In the genomic region with DNA sequence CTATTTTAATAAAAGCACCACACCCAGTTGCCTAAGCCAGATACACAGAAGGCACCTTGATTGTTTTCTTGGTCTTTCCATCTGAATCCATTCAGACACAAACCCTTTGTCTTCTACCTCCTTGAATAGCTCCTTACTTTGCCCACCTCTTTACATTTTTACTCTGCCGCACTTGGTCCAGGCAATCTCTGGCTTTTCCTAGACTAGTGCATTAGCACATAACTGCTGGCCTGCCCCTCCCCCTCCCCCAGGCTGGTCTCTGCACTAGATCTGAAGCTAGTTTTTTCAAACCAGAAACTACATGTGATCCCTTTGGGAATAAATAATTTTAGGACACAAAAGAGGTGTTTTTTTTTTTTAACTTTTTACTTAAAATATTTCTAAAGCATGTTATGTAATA, we compare ENCODE assay signal across 17 mouse cellular contexts. TPM values are rescaled to one million over a fixed set of nuclear protein-coding genes. Genes with fewer than 3 reads are reported as not detected.
DNase-seq lines count a peak whose midpoint lies in the region; ATAC-seq lines count a peak whose summit lies in the region.
"Had no signal": no experiment of that assay in that cellular context is flagged by ENCODE, and none has a peak within 500 bp of the region (broad histone marks: within the 10 kb centered on the region; RNA-seq: fewer than 3 reads in every experiment).

No protein-coding gene starts in this region.

- no peak overlapping the region for H3K9ac ChIP-seq in kidney, embryonic 14.5 days (ENCODE audit: low read depth, low read length)
- H3K9ac ChIP-seq in midbrain, embryonic 14.5 days (replicated peaks; ENCODE audit: low read length) = no peak overlapping the region
- no peak overlapping the region for H3K9ac ChIP-seq in midbrain, embryonic 11.5 days (ENCODE audit: low read length)
- no peak overlapping the region for H3K9ac ChIP-seq in liver, embryonic 11.5 days (ENCODE audit: low read depth, low read length)
- H3K9ac ChIP-seq: hindbrain, embryonic 15.5 days; lung, embryonic 14.5 days; midbrain, embryonic 12.5 days; neural tube, embryonic 13.5 days had no signal

- no peak overlapping the region for H3K4me2 ChIP-seq in kidney, embryonic 14.5 days (replicated peaks; ENCODE audit: low read depth, low read length)
- no peak overlapping the region for H3K4me2 ChIP-seq in midbrain, embryonic 14.5 days (ENCODE audit: low read length)
- no peak overlapping the region for H3K4me2 ChIP-seq in midbrain, embryonic 11.5 days
- no peak overlapping the region for H3K4me2 ChIP-seq in liver, embryonic 11.5 days
- H3K4me2 ChIP-seq: hindbrain, embryonic 15.5 days; lung, embryonic 14.5 days; midbrain, embryonic 12.5 days; neural tube, embryonic 13.5 days had no signal

- no peak for ATAC-seq in cerebellum, adult (ENCODE audit: insufficient number of reproducible peaks, low FRiP score, low TSS enrichment)
- ATAC-seq in kidney, embryonic 14.5 days (ENCODE audit: low FRiP score, low TSS enrichment) = no peak
- ATAC-seq in midbrain, embryonic 14.5 days (ENCODE audit: low FRiP score, low TSS enrichment) = no peak
- no peak for ATAC-seq in midbrain, embryonic 11.5 days (ENCODE audit: low FRiP score)
- ATAC-seq in liver, embryonic 11.5 days (replicated peaks; ENCODE audit: low FRiP score) = no peak

- H3K36me3 ChIP-seq in kidney, embryonic 14.5 days (ENCODE audit: control insufficient read depth, insufficient read depth, low read length) = peaks cover 11% of the 10 kb centered on the region; the same call in 1 of the 2 replicates
- H3K36me3 ChIP-seq in midbrain, embryonic 14.5 days (ENCODE audit: control insufficient read depth, insufficient read depth, low read length) = peaks cover 7% of the 10 kb centered on the region; the same call in 1 of the 2 replicates
- no peaks in the 10 kb centered on the region for H3K36me3 ChIP-seq in midbrain, embryonic 11.5 days (ENCODE audit: control insufficient read depth, insufficient read depth, low read length)
- peaks cover 7% of the 10 kb centered on the region; the same call in 1 of the 2 replicates for H3K36me3 ChIP-seq in liver, embryonic 11.5 days (ENCODE audit: control insufficient read depth, insufficient read depth, low read length)
- H3K36me3 ChIP-seq: hindbrain, embryonic 15.5 days had no signal

- 73% methylated on average over 1 of the region's 1 CpGs for WGBS in kidney, embryonic 14.5 days
- WGBS in midbrain, embryonic 14.5 days = 72% methylated on average over 1 of the region's 1 CpGs
- 81% methylated on average over 1 of the region's 1 CpGs for WGBS in midbrain, embryonic 11.5 days
- 89% methylated on average over 1 of the region's 1 CpGs for WGBS in liver, embryonic 11.5 days

- H3K27me3 ChIP-seq in kidney, embryonic 14.5 days (ENCODE audit: control insufficient read depth, insufficient read depth, low read length) = no peaks in the 10 kb centered on the region
- H3K27me3 ChIP-seq in midbrain, embryonic 14.5 days (ENCODE audit: control insufficient read depth, insufficient read depth, low read length) = no peaks in the 10 kb centered on the region
- no peaks in the 10 kb centered on the region for H3K27me3 ChIP-seq in midbrain, embryonic 11.5 days (ENCODE audit: control insufficient read depth, insufficient read depth, low read length)
- no peaks in the 10 kb centered on the region for H3K27me3 ChIP-seq in liver, embryonic 11.5 days (replicated peaks; ENCODE audit: control insufficient read depth, insufficient read depth, low read length)
- H3K27me3 ChIP-seq: hindbrain, embryonic 15.5 days; midbrain, embryonic 12.5 days; neural tube, embryonic 13.5 days had no signal

- no peak overlapping the region for H3K27ac ChIP-seq in kidney, embryonic 14.5 days (ENCODE audit: low read depth, low read length)
- H3K27ac ChIP-seq in midbrain, embryonic 14.5 days (replicated peaks; ENCODE audit: low read depth, low read length) = no peak overlapping the region
- no peak overlapping the region for H3K27ac ChIP-seq in midbrain, embryonic 11.5 days (ENCODE audit: low read depth, low read length)
- H3K27ac ChIP-seq in liver, embryonic 11.5 days (ENCODE audit: low read depth, low read length) = no peak overlapping the region
- H3K27ac ChIP-seq: hindbrain, embryonic 15.5 days; midbrain, embryonic 12.5 days; neural tube, embryonic 13.5 days had no signal

- no peaks in the 10 kb centered on the region for H3K9me3 ChIP-seq in kidney, embryonic 14.5 days (ENCODE audit: control insufficient read depth, low read length)
- H3K9me3 ChIP-seq in midbrain, embryonic 14.5 days (ENCODE audit: control insufficient read depth, low read length) = no peaks in the 10 kb centered on the region
- no peaks in the 10 kb centered on the region for H3K9me3 ChIP-seq in midbrain, embryonic 11.5 days (ENCODE audit: control insufficient read depth, low read length)
- H3K9me3 ChIP-seq in liver, embryonic 11.5 days (ENCODE audit: control insufficient read depth, low read length) = no peaks in the 10 kb centered on the region
- H3K9me3 ChIP-seq: hindbrain, embryonic 15.5 days; midbrain, embryonic 12.5 days; neural tube, embryonic 13.5 days had no signal

- 0 out of 2 replicates have a peak, but pooled peaks cover 2% of the 10 kb centered on the region for H3K4me1 ChIP-seq in kidney, embryonic 14.5 days (ENCODE audit: control insufficient read depth, insufficient read depth, low read length)
- peaks cover 17% of the 10 kb centered on the region for H3K4me1 ChIP-seq in midbrain, embryonic 14.5 days (ENCODE audit: control insufficient read depth, insufficient read depth, low read length)
- H3K4me1 ChIP-seq in midbrain, embryonic 11.5 days (ENCODE audit: control insufficient read depth, insufficient read depth, low read length) = peaks cover 3% of the 10 kb centered on the region
- H3K4me1 ChIP-seq in liver, embryonic 11.5 days (replicated peaks; ENCODE audit: control insufficient read depth, insufficient read depth, low read length) = peaks cover 7% of the 10 kb centered on the region; the same call in 1 of the 2 replicates

- H3K4me3 ChIP-seq in kidney, embryonic 14.5 days (ENCODE audit: low read length) = no peak overlapping the region
- H3K4me3 ChIP-seq in midbrain, embryonic 14.5 days (replicated peaks; ENCODE audit: low read depth, low read length) = no peak overlapping the region
- H3K4me3 ChIP-seq in midbrain, embryonic 11.5 days (ENCODE audit: low read depth, low read length) = no peak overlapping the region
- no peak overlapping the region for H3K4me3 ChIP-seq in liver, embryonic 11.5 days (ENCODE audit: low read depth, low read length)
- H3K4me3 ChIP-seq: hindbrain, embryonic 15.5 days; midbrain, embryonic 12.5 days; neural tube, embryonic 13.5 days had no signal

- peak; percentile 34 to 48 for DNase-seq in cerebellum, postnatal 10 days
- DNase-seq in kidney, postnatal 14 days = peak; percentile 31
- peak; percentile 28 for DNase-seq in midbrain, embryonic 14.5 days
- DNase-seq in midbrain, embryonic 11.5 days (ENCODE audit: low spot score, missing footprints) = no peak
- peak; percentile 14 for DNase-seq in c-Kit-positive CD71-positive TER-119-negative erythroid progenitor cells, embryonic 14.5 days (ENCODE audit: low read depth)
- DNase-seq in liver, embryonic 11.5 days (ENCODE audit: low spot score) = no peak
- DNase-seq: left cerebral cortex, postnatal 4 days; lung, embryonic 14.5 days; thymus, postnatal 4 days had no signal

RNA-seq across cellular contexts. Expression of a gene that starts 37.2 kb away (rescaled TPM):
- 24.2 and 37.7 TPM in 2 replicates for polyA plus RNA-seq in kidney, embryonic 14.5 days (2014; fragmentation: Nextera tagmentation; extraction: Ambion mirVana)
- polyA plus RNA-seq in midbrain, embryonic 14.5 days (2014; fragmentation: Nextera tagmentation; extraction: Ambion mirVana) = 42.3 and 44.7 TPM in 2 replicates
- 34.5 and 35.2 TPM in 2 replicates for polyA plus RNA-seq in midbrain, embryonic 11.5 days (2014; fragmentation: Nextera tagmentation; extraction: Ambion mirVana)
- polyA plus RNA-seq in liver, embryonic 11.5 days (2014; fragmentation: Nextera tagmentation; extraction: Ambion mirVana) = 31.6 and 32.5 TPM in 2 replicates

RNA-seq across cellular contexts. Expression of a gene that starts 58.2 kb away (rescaled TPM):
- not detected in 2 replicates for polyA plus RNA-seq in kidney, embryonic 14.5 days (2014; fragmentation: Nextera tagmentation; extraction: Ambion mirVana)
- not detected in 2 replicates for polyA plus RNA-seq in midbrain, embryonic 14.5 days (2014; fragmentation: Nextera tagmentation; extraction: Ambion mirVana)
- not detected in 2 replicates for polyA plus RNA-seq in midbrain, embryonic 11.5 days (2014; fragmentation: Nextera tagmentation; extraction: Ambion mirVana)
- polyA plus RNA-seq in liver, embryonic 11.5 days (2014; fragmentation: Nextera tagmentation; extraction: Ambion mirVana) = not detected in 2 replicates
- polyA plus RNA-seq: C2C12; heart, embryonic 14.5 days; hindbrain, embryonic 15.5 days; lung, embryonic 14.5 days; midbrain, embryonic 12.5 days; neural tube, embryonic 13.5 days; stomach, embryonic 14.5 days had no signal

Comparison
In these comparisons a context has a peak if more than half of its experiments do, and no peak if none do; other contexts are left out.
1. DNase-seq: peak in cerebellum, postnatal 10 days (2 of 2), kidney, postnatal 14 days (single experiment), midbrain, embryonic 14.5 days (single experiment) and c-Kit-positive CD71-positive TER-119-negative erythroid progenitor cells, embryonic 14.5 days (single experiment); none in midbrain, embryonic 11.5 days (single experiment) and liver, embryonic 11.5 days (single experiment).